Mouse (Mus musculus) mouse trophoblast stem cell (cell line): Measurements from ENCODE around the gene Cd300e.
"Not testable (repeated sequence)": the region's sequence is repeated elsewhere in the genome, so short reads cannot be mapped to it uniquely, and the experiment has no call there.

Experiments used
- in situ Hi-C, 2 experiments: fragments of 300-500 bp; cut with MseI, MboI; formaldehyde crosslinking; loops; 2 replicates in 1 of 2; 3 replicates in 1 of 2; pipeline ENCODE4 v1.15.1; 2025

Cd300e gene

DNA sequence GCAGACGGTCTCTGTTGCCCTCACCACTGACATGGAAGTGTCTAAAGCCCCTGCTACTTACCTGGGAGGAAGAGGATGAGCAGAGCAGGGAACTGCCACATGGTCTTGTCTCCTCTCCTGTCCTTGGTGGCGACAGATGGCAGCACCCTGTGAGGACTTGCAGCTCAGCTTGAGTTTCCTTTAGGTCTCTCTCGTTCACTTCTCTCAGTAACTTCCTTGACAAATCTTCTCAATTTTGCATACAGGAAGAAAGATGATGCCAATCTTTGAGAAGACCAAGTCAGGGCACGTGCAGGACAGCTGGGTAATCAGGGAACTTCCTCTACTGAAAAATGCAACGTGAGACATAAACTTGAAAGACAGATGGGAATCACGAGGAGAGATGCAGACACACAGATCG lies 45.9 kb downstream of the Cd300e start, which contains the start of gene Cd300ld2:
Gene Cd300ld2 (minus strand): TSS at position 101 of the 400 bp plus-strand sequence.
- in situ Hi-C loops, result not testable (repeated sequence)

DNA sequence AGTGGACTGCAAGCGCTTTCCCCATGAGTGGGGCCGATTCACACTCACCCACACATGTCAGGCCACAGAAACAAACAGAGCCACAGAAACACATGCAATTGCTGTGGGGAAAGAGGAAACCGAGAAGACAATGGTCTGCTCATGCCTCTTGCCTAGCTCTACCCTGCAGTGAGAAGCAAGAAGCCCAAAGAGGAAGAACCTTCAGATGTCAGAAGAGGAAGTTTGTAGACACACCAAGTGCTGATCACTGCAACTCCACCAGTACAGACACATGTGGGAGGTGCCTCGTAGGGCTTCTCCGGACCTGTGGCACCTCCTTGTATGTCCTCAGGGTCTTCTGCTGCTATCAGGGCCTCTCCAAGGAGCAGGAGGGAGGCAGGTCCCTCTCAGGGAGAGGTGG lies 57.9 kb downstream of the Cd300e start:
- in situ Hi-C loops, result no loop called here
